Mouse (Mus musculus): ENCODE data around the gene Rab21. TPM values are rescaled to one million over a fixed set of nuclear protein-coding genes. Genes with fewer than 3 reads are reported as not detected.

The Rab21 gene
- polyA plus RNA-seq, 1 experiment from 2014 or later: 6.7 TPM

DNA sequence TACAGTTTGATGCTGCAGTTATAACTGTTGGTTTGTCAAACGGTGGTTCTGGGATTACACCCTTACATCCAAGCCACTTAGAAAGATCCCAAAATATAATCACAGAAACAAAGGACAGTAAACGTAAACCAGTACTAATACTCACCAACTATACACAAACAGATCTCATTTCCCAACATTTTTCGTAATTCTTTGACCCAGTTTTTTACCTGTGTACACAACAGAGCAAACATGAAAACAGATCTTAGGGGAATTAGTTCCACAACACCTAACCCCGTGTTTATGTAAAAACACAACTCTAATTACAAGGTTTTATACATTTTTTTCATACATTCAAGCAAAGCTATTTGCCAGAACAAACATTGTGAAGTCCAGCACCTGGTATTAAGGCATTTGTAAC, 16.7 kb downstream of the Rab21 start:
- Histone ChIP-seq H3K4me1 (replicated peaks) (no peaks in the 10 kb centered on the region), H3K4me2 (replicated peaks) (no peak overlapping the region), H3K36me3 (peaks cover 47% of the 10 kb centered on the region), H3K27ac (no peak overlapping the region), H3K9ac (replicated peaks) (no peak overlapping the region), H3K4me3 (replicated peaks) (no peak overlapping the region), H3K27me3 (no peaks in the 10 kb centered on the region), H3K9me3 (no peaks in the 10 kb centered on the region)
- WGBS: 94% methylated on average over 4 of the region's 4 CpGs
- ATAC-seq: no peak

DNA sequence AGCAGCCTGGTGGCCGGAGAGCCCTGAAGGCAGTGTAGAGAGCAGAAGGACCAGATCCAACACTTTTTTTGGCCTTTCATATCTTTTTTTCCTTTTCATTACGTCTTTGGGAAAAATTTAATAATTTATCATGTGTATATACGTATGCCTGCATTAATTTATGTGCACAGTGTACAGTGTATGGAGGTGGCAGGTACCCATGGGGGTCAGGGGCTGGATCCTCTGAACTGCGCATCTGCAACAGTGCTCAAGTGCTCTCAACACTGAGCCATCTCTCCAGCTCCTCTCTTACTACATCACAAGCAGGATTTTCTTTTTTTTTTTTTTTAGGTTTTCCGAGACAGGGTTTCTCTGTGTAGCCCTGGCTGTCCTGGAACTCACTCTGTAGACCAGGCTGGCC, 17.8 kb downstream of the Rab21 start:
- Histone ChIP-seq H3K4me3 (replicated peaks) (no peak overlapping the region), H3K9me3 (no peaks in the 10 kb centered on the region), H3K27me3 (no peaks in the 10 kb centered on the region), H3K27ac (no peak overlapping the region), H3K36me3 (peaks cover 57% of the 10 kb centered on the region), H3K4me2 (replicated peaks) (no peak overlapping the region), H3K9ac (replicated peaks) (no peak overlapping the region), H3K4me1 (replicated peaks) (no peaks in the 10 kb centered on the region)
- WGBS: 90% methylated on average over 5 of the region's 5 CpGs
- no peak for ATAC-seq

DNA sequence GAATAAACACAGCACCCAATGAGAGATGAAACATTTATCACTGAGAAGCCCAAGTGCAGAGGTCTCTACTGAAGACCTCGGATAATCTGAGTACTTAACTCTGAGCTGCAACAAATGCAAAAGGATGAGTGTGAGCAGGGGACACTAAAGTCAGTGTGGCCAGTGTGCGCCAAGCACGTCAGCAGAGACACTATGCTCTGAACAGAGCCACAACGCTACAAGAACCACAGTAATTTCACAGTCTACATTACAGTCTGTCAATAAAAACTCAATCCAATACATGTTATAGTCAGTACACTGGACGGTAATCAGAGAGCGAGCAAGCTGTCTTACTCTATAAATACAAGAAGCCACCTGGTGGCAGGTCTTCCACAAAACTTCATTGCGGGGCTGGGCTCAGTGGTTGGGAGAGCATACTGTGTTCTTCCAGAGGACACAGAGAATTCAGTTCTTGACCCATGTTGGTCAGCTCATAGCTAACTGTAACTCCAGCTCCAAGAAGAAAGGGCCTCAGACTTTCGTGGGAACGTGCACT, 18.9 kb downstream of the Rab21 start:
- Histone ChIP-seq H3K27ac (no peak overlapping the region), H3K4me2 (replicated peaks) (no peak overlapping the region), H3K9me3 (no peaks in the 10 kb centered on the region), H3K4me1 (replicated peaks) (no peaks in the 10 kb centered on the region), H3K4me3 (replicated peaks) (no peak overlapping the region), H3K27me3 (no peaks in the 10 kb centered on the region), H3K36me3 (peaks cover 67% of the 10 kb centered on the region), H3K9ac (replicated peaks) (no peak overlapping the region)
- ATAC-seq: no peak
- WGBS: 89% methylated on average over 9 of the region's 9 CpGs

- no peaks in the 10 kb centered on the region for H3K4me1 ChIP-seq (replicated peaks)
- H3K4me3 ChIP-seq (replicated peaks): no peak overlapping the region
- no peak overlapping the region for H3K27ac ChIP-seq
- no peaks in the 10 kb centered on the region for H3K27me3 ChIP-seq
- H3K4me2 ChIP-seq (replicated peaks): no peak overlapping the region
- no peaks in the 10 kb centered on the region for H3K9me3 ChIP-seq
- no peak overlapping the region for H3K9ac ChIP-seq (replicated peaks)
- H3K36me3 ChIP-seq: peaks cover 65% of the 10 kb centered on the region
- 96% methylated on average over 3 of the region's 3 CpGs for WGBS
- no peak for ATAC-seq
Measured at GRCm38 (mm10) chr10:115295162-115295561, 20.2 kb downstream of the Rab21 start.

DNA sequence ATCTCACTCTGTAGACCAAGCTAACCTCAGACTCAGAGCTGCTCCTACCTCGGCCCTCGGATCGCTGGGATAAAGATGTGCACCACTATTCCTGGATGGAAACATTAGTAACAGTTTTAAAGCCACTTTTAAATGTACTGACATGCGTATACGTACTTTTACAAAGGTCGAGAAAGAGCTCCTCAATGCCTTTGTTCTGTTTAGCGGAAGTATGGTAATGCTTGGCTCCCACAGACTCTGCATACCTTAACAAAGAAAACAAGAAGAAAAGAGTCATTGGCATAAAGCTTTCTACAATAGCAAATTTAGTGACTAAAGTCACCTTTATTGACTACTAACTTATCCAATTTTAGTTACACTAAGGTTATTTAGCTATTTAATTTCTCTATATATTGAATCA, 20.7 kb downstream of the Rab21 start:
- H3K36me3 ChIP-seq: peaks cover 63% of the 10 kb centered on the region
- H3K27me3 ChIP-seq: no peaks in the 10 kb centered on the region
- no peak overlapping the region for H3K27ac ChIP-seq
- no peak for ATAC-seq
- H3K4me2 ChIP-seq (replicated peaks): no peak overlapping the region
- 76% methylated on average over 7 of the region's 7 CpGs for WGBS
- H3K9me3 ChIP-seq: no peaks in the 10 kb centered on the region
- no peak overlapping the region for H3K4me3 ChIP-seq (replicated peaks)
- no peak overlapping the region for H3K9ac ChIP-seq (replicated peaks)
- no peaks in the 10 kb centered on the region for H3K4me1 ChIP-seq (replicated peaks)

DNA sequence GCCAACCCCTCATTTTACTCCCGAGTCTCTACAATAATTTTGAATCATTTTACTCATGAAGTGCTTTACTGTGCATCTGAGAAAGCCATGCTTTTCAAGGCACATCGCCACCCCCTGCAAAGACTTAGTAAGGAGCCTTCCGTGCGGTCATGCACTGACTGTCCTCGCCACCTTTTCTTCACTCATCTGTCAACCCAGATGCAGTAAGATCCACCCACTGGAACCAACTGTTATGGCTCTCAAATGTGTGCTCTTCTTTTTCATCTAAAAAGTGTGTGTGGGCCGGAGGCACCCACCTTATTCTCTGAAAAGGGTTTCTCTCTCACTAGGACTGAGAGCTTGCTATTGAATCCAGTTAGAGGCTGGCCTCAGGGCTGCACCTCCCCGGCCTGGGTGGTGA, 21.4 kb downstream of the Rab21 start:
- no peak overlapping the region for H3K9ac ChIP-seq (replicated peaks)
- no peak for ATAC-seq
- 91% methylated on average over 7 of the region's 7 CpGs for WGBS
- no peak overlapping the region for H3K27ac ChIP-seq
- H3K27me3 ChIP-seq: no peaks in the 10 kb centered on the region
- no peak overlapping the region for H3K4me2 ChIP-seq (replicated peaks)
- H3K36me3 ChIP-seq: peaks cover 60% of the 10 kb centered on the region
- no peaks in the 10 kb centered on the region for H3K4me1 ChIP-seq (replicated peaks)
- no peaks in the 10 kb centered on the region for H3K9me3 ChIP-seq
- no peak overlapping the region for H3K4me3 ChIP-seq (replicated peaks)

- Histone ChIP-seq H3K9ac (replicated peaks) (no peak overlapping the region), H3K4me3 (replicated peaks) (no peak overlapping the region), H3K27ac (no peak overlapping the region), H3K27me3 (no peaks in the 10 kb centered on the region), H3K4me1 (replicated peaks) (no peaks in the 10 kb centered on the region), H3K4me2 (replicated peaks) (no peak overlapping the region), H3K9me3 (no peaks in the 10 kb centered on the region), H3K36me3 (peaks cover 75% of the 10 kb centered on the region)
- no peak for ATAC-seq
- WGBS: 97% methylated on average over 9 of the region's 9 CpGs
Measured at GRCm38 (mm10) chr10:115290671-115291070, 24.7 kb downstream of the Rab21 start.

- Histone ChIP-seq H3K36me3 (peaks cover 63% of the 10 kb centered on the region), H3K4me1 (replicated peaks) (no peaks in the 10 kb centered on the region), H3K9me3 (no peaks in the 10 kb centered on the region), H3K27ac (no peak overlapping the region), H3K4me2 (replicated peaks) (no peak overlapping the region), H3K27me3 (no peaks in the 10 kb centered on the region), H3K4me3 (replicated peaks) (no peak overlapping the region), H3K9ac (replicated peaks) (no peak overlapping the region)
- ATAC-seq: no peak
- WGBS: 89% methylated on average over 8 of the region's 8 CpGs
Measured at GRCm38 (mm10) chr10:115288856-115289255, 26.5 kb downstream of the Rab21 start.

- 83% methylated on average over 10 of the region's 10 CpGs for WGBS
- Histone ChIP-seq H3K36me3 (peaks cover 25% of the 10 kb centered on the region), H3K9ac (replicated peaks) (no peak overlapping the region), H3K9me3 (no peaks in the 10 kb centered on the region), H3K4me2 (replicated peaks) (no peak overlapping the region), H3K27me3 (no peaks in the 10 kb centered on the region), H3K27ac (no peak overlapping the region), H3K4me1 (replicated peaks) (no peaks in the 10 kb centered on the region), H3K4me3 (replicated peaks) (no peak overlapping the region)
- ATAC-seq: no peak
Measured at GRCm38 (mm10) chr10:115284170-115284569, 31.2 kb downstream of the Rab21 start.

DNA sequence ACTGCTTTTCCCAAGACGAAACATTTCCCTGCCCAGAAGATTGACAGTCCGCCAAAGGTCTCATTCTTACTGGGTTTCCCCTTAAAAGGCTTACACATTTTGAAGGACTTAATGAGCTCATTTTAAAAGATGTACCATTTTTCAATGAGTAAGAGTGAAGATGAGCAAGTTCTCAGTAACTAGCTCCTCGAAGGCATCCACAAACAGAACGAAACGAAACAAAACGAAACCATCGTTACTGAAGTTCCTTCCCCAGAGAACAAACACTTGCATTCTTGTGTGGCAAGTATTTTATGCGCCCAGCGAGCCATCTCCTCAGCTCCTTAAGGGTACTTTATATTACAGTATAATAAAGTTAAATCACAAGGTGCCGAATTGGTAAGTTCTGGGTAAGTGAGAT, 34.0 kb downstream of the Rab21 start:
- no peaks in the 10 kb centered on the region for H3K9me3 ChIP-seq
- no peak overlapping the region for H3K27ac ChIP-seq
- no peak overlapping the region for H3K4me3 ChIP-seq (replicated peaks)
- ATAC-seq: no peak
- WGBS: 94% methylated on average over 10 of the region's 10 CpGs
- H3K4me1 ChIP-seq (replicated peaks): no peaks in the 10 kb centered on the region
- no peaks in the 10 kb centered on the region for H3K27me3 ChIP-seq
- peaks cover 4% of the 10 kb centered on the region for H3K36me3 ChIP-seq
- H3K9ac ChIP-seq (replicated peaks): no peak overlapping the region
- no peak overlapping the region for H3K4me2 ChIP-seq (replicated peaks)

DNA sequence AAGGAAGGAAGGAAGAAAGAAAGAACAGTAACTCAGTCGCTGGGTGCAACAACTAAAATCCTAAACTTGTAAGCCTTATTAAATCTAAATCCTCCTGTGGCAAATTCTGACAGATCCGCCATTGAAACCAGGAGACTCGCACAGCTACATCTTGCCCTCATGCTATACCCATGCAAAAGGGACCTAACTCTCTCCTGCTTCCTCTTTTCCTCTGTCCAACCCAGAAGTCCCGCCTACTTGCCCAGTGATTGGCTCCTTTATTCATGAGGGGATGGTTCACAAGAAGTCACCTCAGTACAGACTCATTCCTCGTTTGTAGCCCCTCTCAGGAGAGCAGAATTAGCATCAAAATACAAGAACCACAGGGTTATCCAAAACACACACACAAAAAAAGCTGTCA, 43.7 kb downstream of the Rab21 start:
- Histone ChIP-seq H3K27me3 (no peaks in the 10 kb centered on the region), H3K4me3 (replicated peaks) (no peak overlapping the region), H3K4me2 (replicated peaks) (no peak overlapping the region), H3K36me3 (no peaks in the 10 kb centered on the region), H3K9me3 (no peaks in the 10 kb centered on the region), H3K4me1 (replicated peaks) (no peaks in the 10 kb centered on the region), H3K9ac (replicated peaks) (no peak overlapping the region), H3K27ac (no peak overlapping the region)
- WGBS: 62% methylated on average over 5 of the region's 5 CpGs
- ATAC-seq: no peak

GRCm38 (mm10) chr10:115270612-115271390, 44.6 kb downstream of the Rab21 start:
- Histone ChIP-seq H3K9ac (replicated peaks) (no peak overlapping the region), H3K9me3 (no peaks in the 10 kb centered on the region), H3K36me3 (no peaks in the 10 kb centered on the region), H3K27ac (no peak overlapping the region), H3K4me1 (replicated peaks) (no peaks in the 10 kb centered on the region), H3K27me3 (no peaks in the 10 kb centered on the region), H3K4me3 (replicated peaks) (no peak overlapping the region), H3K4me2 (replicated peaks) (no peak overlapping the region)
- no peak for ATAC-seq
- WGBS: 91% methylated on average over 12 of the region's 12 CpGs
